Mouse (Mus musculus): Measurements from ENCODE around the gene Nceh1. TPM values are rescaled to one million over a fixed set of nuclear protein-coding genes. Genes with fewer than 3 reads are reported as not detected.

Gene Nceh1
- polyA plus RNA-seq, 1 experiment from 2014 or later = 55.6 TPM

DNA sequence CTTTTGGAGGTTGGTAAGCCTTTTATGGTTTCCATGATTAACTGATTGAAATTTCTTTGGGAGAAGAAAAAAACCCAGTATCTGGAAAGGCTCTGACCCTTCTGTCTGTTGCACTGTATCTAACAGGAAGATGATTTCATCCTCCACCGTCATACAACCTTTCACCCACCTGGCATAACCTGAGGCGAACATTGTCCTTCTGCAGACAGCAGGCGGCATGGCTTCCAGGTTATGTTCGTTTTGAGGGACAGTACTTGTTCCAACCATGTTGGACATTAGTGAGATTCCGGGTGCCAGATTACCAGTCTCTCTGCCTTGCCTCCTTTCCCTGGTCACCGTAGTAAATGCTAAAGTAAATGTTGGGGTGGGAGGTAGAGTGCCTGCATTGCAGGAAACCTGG lies 51.1 kb downstream of the Nceh1 start:
- ATAC-seq = no peak
- H3K27ac ChIP-seq (ENCODE audit: low read length) = no peak overlapping the region
- 76% methylated on average over 6 of the region's 6 CpGs for WGBS

DNA sequence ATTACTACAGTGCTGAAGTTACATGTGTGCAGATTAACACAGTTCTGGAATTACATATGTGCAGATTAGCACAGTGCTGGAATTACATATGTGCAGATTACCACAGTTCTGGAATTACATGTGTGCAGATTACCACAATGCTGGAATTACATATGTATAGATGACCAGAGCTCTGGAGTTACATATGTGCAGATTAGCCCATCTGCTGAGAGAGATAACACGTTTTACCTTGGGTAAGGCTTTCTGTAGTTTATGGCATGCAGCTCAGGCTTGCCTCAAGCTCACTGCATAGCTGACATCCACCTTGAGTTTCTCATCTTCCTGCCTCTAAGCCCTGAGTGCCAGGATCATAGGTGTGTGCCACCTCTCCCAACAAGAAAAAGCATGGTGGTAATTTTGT lies 52.2 kb downstream of the Nceh1 start:
- Histone ChIP-seq H3K27me3 (replicated peaks; ENCODE audit: insufficient read depth, low read length) (no peaks in the 10 kb centered on the region), H3K36me3 (ENCODE audit: insufficient read depth, low read length) (no peaks in the 10 kb centered on the region), H3K4me3 (ENCODE audit: low read depth, low read length) (no peak overlapping the region), H3K9me3 (ENCODE audit: low read length) (no peaks in the 10 kb centered on the region), H3K27ac (ENCODE audit: low read length) (no peak overlapping the region), H3K9ac (replicated peaks; ENCODE audit: low read depth) (no peak overlapping the region), H3K4me2 (replicated peaks; ENCODE audit: low read depth, low read length) (no peak overlapping the region), H3K4me1 (ENCODE audit: insufficient read depth, low read depth, low read length) (no peaks in the 10 kb centered on the region)
- 73% methylated on average over 1 of the region's 1 CpGs for WGBS
- TF ChIP-seq CTCF (IDR thresholded peaks at IDR 0.05) = no peak
- no peak for TF ChIP-seq EP300 (IDR thresholded peaks at IDR 0.05)
- DNase-seq (ENCODE audit: low spot score) (no peak), ATAC-seq (no peak)

More for the DNA sequence above, 51.1 kb downstream of the Nceh1 start:
- Histone ChIP-seq H3K9ac (replicated peaks; ENCODE audit: low read depth) (no peak overlapping the region), H3K4me3 (ENCODE audit: low read depth, low read length) (no peak overlapping the region), H3K4me2 (replicated peaks; ENCODE audit: low read depth, low read length) (no peak overlapping the region), H3K9me3 (ENCODE audit: low read length) (no peaks in the 10 kb centered on the region), H3K27me3 (replicated peaks; ENCODE audit: insufficient read depth, low read length) (no peaks in the 10 kb centered on the region), H3K4me1 (ENCODE audit: insufficient read depth, low read depth, low read length) (no peaks in the 10 kb centered on the region), H3K36me3 (ENCODE audit: insufficient read depth, low read length) (no peaks in the 10 kb centered on the region)
- TF ChIP-seq EP300 (IDR thresholded peaks at IDR 0.05) = no peak
- TF ChIP-seq CTCF (IDR thresholded peaks at IDR 0.05) = no peak
- no peak for DNase-seq (ENCODE audit: low spot score)

DNA sequence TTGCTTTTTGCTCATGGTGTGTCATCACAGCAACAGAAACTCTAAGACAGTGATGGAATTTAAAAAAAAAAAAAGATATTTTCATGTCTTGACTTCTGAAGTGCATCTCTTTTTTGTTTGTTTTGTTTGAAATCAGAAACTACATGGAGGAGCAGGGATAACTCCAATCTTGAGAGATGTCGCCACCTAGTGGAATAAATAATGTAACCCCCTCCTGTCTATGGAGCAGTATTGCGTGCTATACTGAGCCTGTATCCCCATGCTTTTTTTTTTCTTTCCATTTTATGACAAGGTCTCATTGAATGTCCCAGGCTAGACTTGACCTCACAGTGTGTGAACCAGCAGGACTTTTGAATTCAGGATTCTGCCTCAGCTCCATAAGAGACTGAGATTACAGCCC lies 54.5 kb downstream of the Nceh1 start:
- TF ChIP-seq EP300 (IDR thresholded peaks at IDR 0.05) (no peak), CTCF (IDR thresholded peaks at IDR 0.05) (peak; percentile 84)
- Histone ChIP-seq H3K4me2 (replicated peaks; ENCODE audit: low read depth, low read length) (no peak overlapping the region), H3K27me3 (replicated peaks; ENCODE audit: insufficient read depth, low read length) (no peaks in the 10 kb centered on the region), H3K9me3 (ENCODE audit: low read length) (no peaks in the 10 kb centered on the region), H3K4me1 (ENCODE audit: insufficient read depth, low read depth, low read length) (no peaks in the 10 kb centered on the region), H3K36me3 (ENCODE audit: insufficient read depth, low read length) (peaks cover 11% of the 10 kb centered on the region; the same call in 1 of the 2 replicates), H3K27ac (ENCODE audit: low read length) (no peak overlapping the region), H3K9ac (replicated peaks; ENCODE audit: low read depth) (no peak overlapping the region), H3K4me3 (ENCODE audit: low read depth, low read length) (no peak overlapping the region)
- DNase-seq (ENCODE audit: low spot score) (peak; percentile 84), ATAC-seq (peak; percentile 69)
- WGBS = 12% methylated on average over 2 of the region's 2 CpGs

DNA sequence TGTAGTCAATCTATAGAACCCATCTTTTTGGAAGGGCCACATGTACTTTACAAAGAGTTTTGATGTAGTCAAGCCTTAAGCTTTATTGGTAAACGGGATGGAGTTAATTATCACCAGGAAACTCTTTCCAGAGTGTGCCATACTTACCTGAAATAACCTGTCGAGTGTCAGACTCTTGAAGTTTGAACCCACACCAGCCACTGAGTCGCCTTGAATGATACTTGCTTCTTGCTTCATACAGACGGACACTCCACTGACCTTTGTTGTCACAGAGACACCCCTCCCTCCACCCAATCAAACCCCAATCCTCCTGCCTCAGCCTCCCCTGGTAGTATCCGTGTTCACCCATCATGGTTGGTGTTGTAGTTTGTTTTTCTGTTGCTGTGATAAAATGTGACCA lies 55.8 kb downstream of the Nceh1 start:
- H3K4me1 ChIP-seq (ENCODE audit: insufficient read depth, low read depth, low read length) = no peaks in the 10 kb centered on the region
- peaks cover 11% of the 10 kb centered on the region; the same call in 1 of the 2 replicates for H3K36me3 ChIP-seq (ENCODE audit: insufficient read depth, low read length)
- ATAC-seq (no peak), DNase-seq (ENCODE audit: low spot score) (no peak)
- H3K9me3 ChIP-seq (ENCODE audit: low read length) = no peaks in the 10 kb centered on the region
- H3K4me3 ChIP-seq (ENCODE audit: low read depth, low read length) = no peak overlapping the region
- no peak overlapping the region for H3K9ac ChIP-seq (replicated peaks; ENCODE audit: low read depth)
- H3K27me3 ChIP-seq (replicated peaks; ENCODE audit: insufficient read depth, low read length) = no peaks in the 10 kb centered on the region
- TF ChIP-seq CTCF (IDR thresholded peaks at IDR 0.05) (no peak), EP300 (IDR thresholded peaks at IDR 0.05) (no peak)
- H3K4me2 ChIP-seq (replicated peaks; ENCODE audit: low read depth, low read length) = no peak overlapping the region
- no peak overlapping the region for H3K27ac ChIP-seq (ENCODE audit: low read length)
- WGBS = 68% methylated on average over 5 of the region's 5 CpGs

DNA sequence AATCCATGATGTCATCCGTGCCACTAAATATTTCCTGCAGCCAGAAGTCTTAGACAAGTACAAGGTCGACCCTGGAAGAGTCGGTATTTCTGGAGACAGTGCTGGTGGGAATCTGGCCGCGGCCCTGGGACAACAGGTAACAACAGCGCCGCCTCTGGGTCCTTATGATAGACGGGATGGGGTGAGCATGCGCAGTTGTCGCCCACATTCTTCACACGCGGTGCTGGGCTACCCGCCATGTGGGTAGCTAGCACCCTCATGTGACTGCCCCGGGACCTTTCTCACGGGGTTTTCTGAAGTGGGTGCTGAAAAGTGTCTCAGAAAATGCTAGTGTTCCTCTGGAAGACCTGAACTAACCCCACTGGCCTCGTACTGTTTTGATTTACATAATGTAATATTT lies 56.8 kb downstream of the Nceh1 start:
- no peak overlapping the region for H3K4me3 ChIP-seq (ENCODE audit: low read depth, low read length)
- H3K27ac ChIP-seq (ENCODE audit: low read length) = no peak overlapping the region
- H3K27me3 ChIP-seq (replicated peaks; ENCODE audit: insufficient read depth, low read length) = no peaks in the 10 kb centered on the region
- no peak for TF ChIP-seq CTCF (IDR thresholded peaks at IDR 0.05)
- TF ChIP-seq EP300 (IDR thresholded peaks at IDR 0.05) = no peak
- no peak overlapping the region for H3K9ac ChIP-seq (replicated peaks; ENCODE audit: low read depth)
- 82% methylated on average over 16 of the region's 16 CpGs for WGBS
- H3K9me3 ChIP-seq (ENCODE audit: low read length) = no peaks in the 10 kb centered on the region
- no peak overlapping the region for H3K4me2 ChIP-seq (replicated peaks; ENCODE audit: low read depth, low read length)
- DNase-seq (ENCODE audit: low spot score) = no peak
- H3K36me3 ChIP-seq (ENCODE audit: insufficient read depth, low read length) = peaks cover 11% of the 10 kb centered on the region; the same call in 1 of the 2 replicates
- no peaks in the 10 kb centered on the region for H3K4me1 ChIP-seq (ENCODE audit: insufficient read depth, low read depth, low read length)
- ATAC-seq = no peak

DNA sequence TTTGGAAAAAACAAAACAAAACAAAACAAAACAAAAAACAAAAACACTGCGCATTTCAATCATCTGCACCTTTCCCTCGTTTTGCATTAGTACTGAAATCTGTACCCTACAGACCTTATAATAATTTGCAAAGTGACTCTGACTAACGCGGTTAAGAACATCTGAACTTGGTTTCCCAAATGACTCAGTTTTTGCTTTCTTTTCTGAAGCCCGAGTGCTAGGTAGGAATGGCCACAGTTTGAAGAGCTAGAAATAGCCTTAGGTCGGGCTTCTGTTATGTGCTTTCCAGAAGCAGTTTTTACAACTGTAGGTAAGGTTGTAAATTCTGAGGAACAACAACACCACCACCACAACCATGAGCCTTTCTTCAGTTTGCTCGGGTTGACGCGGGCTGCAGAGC lies 59.1 kb downstream of the Nceh1 start:
- H3K9ac ChIP-seq (replicated peaks; ENCODE audit: low read depth) = no peak overlapping the region
- H3K36me3 ChIP-seq (ENCODE audit: insufficient read depth, low read length) = peaks cover 11% of the 10 kb centered on the region; the same call in 1 of the 2 replicates
- 91% methylated on average over 9 of the region's 9 CpGs for WGBS
- no peaks in the 10 kb centered on the region for H3K4me1 ChIP-seq (ENCODE audit: insufficient read depth, low read depth, low read length)
- TF ChIP-seq CTCF (IDR thresholded peaks at IDR 0.05) (no peak), EP300 (IDR thresholded peaks at IDR 0.05) (no peak)
- DNase-seq (ENCODE audit: low spot score) (no peak), ATAC-seq (no peak)
- H3K4me2 ChIP-seq (replicated peaks; ENCODE audit: low read depth, low read length) = no peak overlapping the region
- H3K4me3 ChIP-seq (ENCODE audit: low read depth, low read length) = no peak overlapping the region
- H3K9me3 ChIP-seq (ENCODE audit: low read length) = no peaks in the 10 kb centered on the region
- no peak overlapping the region for H3K27ac ChIP-seq (ENCODE audit: low read length)
- no peaks in the 10 kb centered on the region for H3K27me3 ChIP-seq (replicated peaks; ENCODE audit: insufficient read depth, low read length)

DNA sequence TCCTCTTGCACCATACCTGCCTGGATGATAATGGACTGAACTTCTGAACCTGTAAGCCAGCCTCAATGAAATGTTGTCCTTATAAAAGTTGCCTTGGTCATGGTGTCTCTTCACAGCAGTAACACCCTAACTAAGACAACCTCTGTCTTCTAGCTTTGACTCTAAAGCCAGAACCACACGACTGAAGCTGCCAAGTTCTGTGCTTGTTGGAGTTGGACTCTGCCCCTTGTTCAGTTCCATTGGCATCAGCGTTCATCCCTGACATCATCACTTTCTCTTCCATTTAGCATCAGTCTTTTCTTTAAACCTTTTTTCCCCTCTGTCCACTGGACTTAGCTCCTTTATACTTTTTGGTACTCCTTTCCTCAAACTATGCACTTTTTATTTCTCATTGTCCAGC lies 63.4 kb downstream of the Nceh1 start:
- DNase-seq (ENCODE audit: low spot score) (no peak), ATAC-seq (no peak)
- H3K4me1 ChIP-seq (ENCODE audit: insufficient read depth, low read depth, low read length) = no peaks in the 10 kb centered on the region
- H3K4me2 ChIP-seq (replicated peaks; ENCODE audit: low read depth, low read length) = no peak overlapping the region
- no peak overlapping the region for H3K9ac ChIP-seq (replicated peaks; ENCODE audit: low read depth)
- H3K4me3 ChIP-seq (ENCODE audit: low read depth, low read length) = no peak overlapping the region
- H3K9me3 ChIP-seq (ENCODE audit: low read length) = no peaks in the 10 kb centered on the region
- no peaks in the 10 kb centered on the region for H3K27me3 ChIP-seq (replicated peaks; ENCODE audit: insufficient read depth, low read length)
- WGBS = 69% methylated on average over 2 of the region's 2 CpGs
- H3K27ac ChIP-seq (ENCODE audit: low read length) = no peak overlapping the region
- TF ChIP-seq EP300 (IDR thresholded peaks at IDR 0.05) = no peak
- no peak for TF ChIP-seq CTCF (IDR thresholded peaks at IDR 0.05)
- 0 out of 2 replicates have a peak, but pooled peaks cover 4% of the 10 kb centered on the region for H3K36me3 ChIP-seq (ENCODE audit: insufficient read depth, low read length)
